Mouse (Mus musculus): Measurements from ENCODE around the gene Ace3.

Gene Ace3

DNA sequence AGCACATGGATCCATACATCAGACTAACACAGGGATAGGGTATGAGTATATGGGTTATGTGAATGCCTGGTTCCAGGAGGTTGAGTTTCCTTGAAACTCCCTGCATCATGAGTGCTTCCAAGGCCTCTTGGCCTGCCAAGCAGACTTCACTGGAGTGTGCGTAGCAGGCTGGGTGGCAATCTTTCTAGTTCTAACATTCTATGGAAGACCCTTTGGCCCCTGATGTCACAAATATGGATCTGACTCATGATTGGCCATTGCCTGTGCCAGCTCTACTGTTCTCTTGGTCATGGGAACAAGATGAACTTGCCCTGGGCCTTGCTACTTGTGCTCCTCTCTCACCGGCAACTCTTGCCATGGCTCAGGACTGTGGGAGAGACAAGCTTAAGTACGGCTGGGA, at the start of gene Ace3:
Ace3 (plus strand) TSS at position 301 of the 400 bp plus-strand sequence.
- no peak for DNase-seq

DNA sequence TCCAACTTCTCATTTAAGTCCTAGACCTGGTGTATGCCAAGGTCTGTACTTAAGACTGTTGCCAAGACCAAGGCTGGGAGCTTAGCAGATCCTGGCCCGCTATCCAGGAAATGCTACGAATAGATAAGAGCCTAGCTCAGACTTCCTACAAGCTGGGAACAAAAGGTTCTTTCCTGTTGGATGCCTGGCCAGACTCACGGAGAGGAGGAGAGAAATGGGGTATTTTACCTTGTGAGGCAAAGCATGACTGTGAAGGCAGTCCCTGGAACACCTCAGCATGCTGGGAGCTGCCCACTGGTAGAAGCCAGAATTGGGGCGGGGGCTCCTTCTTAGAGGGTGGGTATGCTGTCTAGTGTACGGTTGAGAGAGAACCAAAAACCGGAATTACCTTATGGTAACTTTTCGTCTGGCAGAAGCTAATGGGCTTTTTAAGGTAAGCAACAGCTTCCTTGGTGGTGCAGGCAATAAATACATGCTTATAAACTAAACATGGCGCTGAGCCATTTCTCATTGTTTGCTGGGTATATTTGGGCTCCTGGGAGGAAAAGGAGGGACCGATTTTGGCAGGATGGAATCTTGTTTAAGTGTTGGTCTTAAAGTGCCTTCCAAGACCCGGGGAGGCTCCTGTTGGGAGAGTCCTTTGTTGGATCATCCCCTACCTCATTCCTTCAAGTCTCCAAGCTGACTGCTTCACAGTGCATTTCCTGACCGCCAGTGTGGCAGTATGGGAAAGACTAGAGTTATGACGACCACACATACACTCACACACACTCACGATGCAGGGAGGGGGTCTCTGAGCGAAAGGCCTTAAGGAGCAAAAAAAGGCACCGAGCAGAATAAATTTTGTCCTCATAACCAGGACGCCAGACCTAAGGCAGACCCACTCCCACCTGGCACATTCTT, 49.5 kb upstream of the Ace3 start:
- peak; percentile 52 for DNase-seq

DNA sequence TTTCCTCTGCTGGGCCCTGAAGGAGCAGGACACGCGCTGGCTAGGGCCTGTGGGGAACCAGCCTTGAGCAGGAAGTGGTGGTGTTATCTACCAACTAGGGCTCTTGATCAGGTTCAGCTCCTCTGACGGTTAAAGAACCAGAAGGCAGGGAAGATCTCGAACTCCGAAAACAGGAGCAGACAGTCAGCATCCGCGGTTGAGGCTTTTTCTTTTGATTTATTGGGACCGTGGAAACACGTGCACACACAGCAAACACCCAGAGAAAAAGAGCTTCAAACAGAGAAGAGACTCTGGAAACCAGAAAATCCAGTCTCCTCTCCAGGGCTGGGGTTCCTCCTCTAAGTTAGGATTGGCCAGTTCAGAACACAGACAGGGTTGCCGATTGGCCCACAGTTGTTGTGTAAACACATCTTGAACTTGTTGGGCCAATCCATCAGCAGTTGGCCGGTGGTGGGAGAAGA, 47.8 kb upstream of the Ace3 start:
- no peak for DNase-seq

DNA sequence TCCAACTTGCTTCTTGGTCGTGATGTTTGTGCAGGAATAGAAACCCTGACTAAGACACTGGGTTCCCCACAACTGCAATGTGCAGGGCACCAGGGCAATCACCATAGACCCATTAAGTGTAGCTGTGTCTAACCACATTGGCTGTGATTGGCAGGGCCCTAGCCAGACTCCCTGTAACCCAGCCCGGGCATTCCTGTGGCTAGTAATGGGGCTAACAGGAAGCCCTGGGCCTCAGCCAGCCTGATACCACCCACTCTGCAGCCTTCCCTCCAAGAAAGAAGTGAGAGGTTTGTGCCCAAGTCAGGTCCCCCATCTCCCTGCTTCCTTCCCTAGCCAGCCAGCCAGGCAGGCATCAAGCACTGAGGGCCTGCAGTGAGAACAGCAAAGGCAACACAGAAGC, 46.2 kb upstream of the Ace3 start:
- DNase-seq: no peak

DNA sequence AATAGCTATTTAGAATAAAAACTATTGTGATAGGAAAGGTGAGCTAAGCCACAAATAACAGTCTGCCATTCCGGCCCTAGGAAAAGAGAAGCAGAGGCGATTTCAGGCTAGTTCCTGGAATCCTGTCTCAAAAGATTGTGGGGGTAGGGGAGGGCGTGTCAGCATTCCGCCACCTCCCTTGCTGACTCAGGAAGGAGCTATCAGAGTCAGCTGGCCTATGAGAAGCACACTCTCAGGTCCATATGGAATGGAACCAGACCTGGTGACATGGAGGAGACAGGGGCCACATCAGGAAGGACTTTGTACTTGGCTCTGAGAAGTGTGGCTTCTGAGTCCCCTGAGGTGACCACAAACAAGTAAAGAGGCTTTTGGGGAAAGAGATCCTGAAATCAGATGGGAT, 44.0 kb upstream of the Ace3 start:
- no peak for DNase-seq

DNA sequence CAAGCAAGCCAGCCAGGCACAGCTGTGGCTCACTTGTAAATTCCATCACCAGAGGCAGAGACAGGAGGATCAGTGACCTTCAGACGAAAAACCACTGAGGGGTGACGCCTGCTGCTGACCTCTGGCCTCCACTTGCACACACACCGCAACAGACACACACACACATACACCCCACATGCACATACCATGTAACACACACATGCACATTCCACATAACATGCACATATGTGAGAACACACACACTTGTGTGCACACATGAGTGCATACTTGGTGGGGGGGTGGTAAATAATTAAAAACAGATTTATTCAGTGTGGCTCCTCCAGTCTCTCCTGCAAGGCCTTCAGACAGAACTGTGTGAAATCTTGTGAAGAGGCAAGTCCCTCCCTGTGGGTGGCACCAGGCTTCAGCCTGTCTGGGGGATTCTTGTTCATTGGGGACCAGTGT, 42.9 kb upstream of the Ace3 start:
- peak; percentile 71 for DNase-seq

DNA sequence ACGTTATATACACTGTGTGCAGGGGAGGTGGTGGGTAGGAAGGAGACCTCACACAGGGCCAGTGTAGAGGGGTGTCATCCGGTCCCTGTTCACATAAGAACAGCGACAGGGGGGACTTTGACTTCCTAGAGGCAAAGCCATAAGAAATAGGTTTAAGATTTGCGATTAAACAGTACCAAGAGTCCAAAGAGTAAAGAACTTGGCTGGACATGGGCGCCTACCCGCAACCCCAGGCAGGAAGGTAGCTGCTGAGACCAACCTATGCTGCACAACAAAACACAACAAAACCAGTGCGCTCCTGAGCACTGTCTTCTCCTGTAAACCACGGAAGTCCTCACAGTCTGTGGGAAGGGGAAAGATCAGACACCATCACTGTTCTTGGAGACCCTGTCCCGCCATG, 42.4 kb upstream of the Ace3 start:
- DNase-seq: peak; percentile 56

DNA sequence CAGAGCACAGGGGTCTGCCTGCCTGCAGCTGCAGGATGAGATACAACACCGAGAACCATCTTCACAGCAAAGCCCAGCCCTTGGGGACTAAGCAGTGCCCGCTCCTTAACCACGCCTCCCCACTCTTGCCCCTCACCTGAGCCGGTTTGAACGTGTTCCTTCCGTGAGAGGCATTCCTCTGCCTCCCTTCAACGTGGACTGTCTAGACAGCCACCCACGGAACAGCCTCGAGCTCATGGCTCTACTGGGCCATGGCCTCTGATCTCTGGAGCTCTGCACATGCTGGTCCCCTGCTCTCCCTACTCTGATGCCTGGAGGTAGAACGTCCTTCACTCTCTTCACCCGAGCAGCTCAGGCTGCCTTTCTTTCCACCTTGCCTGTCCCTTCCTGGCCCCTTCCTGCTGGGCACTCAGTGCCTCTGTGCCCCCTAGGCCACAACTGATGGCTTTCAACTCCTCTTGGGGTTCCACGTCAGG, 41.5 kb upstream of the Ace3 start, which contains the start of gene Cyb561:
Cyb561 (minus strand) TSS at position 426 of the 476 bp plus-strand sequence.
- DNase-seq: no peak

DNA sequence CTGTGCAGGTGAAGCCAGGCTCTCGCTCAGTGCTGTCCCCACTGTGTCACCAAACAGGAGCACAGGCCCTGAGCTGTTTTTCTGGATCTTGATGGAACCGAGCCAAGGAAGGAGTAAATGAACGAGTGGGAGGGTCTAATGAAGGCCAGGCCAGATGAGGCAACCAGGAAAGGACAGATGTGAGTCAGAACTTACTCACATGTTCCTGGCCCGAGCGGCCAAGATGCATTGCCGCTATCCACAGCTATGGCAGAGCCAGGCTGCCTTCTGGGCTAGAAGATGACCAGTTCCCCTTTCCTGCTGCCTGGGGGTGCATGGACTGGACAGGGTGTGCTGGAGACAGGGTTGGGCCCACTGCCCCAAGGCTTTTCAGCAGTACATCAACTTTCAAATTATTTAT, 41.1 kb upstream of the Ace3 start:
- no peak for DNase-seq

DNA sequence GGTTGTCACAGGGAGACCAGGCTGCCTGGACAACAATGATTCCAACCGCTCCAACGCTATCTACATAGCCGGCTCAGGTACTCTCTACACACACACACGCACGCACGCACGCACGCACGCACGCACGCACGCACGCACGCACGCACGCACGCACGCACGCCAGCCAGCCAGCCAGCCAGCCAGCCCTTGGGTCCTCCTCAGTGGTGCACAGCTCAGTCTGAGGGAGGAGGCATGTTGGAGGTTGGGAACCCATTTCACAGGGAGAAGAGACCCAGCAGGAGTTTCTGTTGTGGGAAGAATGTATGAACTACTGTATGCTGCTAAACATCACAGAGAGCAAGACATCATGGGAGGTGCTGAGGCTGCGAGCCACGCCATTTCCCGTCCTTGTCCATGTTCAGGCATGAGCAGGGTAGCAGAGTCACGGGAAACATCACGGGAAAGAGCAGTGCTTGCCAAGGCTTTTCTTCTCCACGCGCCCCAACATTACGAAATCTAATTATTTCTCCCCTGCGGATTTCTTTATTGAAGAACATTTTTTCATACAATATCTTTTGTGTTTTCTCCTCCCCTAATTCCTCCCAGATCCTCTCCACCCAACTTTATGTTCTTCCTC, 38.6 kb upstream of the Ace3 start:
- DNase-seq: no peak

DNA sequence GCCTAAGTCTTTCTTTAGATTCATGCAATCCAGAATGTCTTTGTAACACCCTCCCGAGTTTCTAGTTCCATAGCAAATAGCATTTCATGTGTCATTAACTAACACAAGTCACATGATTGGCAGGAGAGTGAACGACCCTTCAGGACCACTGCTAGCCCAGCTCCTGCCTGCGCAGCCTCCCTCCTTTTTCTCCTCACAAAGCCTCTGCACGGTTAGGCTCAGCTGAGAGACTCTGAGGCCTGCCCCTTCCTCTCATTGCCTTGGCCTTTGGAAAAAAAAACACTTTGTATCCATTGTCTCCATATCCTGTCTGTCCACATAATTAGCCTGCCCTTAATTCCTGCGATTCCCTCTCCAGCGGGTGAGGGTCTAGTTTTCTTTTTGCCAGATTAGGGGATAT, 37.0 kb upstream of the Ace3 start:
- no peak for DNase-seq

DNA sequence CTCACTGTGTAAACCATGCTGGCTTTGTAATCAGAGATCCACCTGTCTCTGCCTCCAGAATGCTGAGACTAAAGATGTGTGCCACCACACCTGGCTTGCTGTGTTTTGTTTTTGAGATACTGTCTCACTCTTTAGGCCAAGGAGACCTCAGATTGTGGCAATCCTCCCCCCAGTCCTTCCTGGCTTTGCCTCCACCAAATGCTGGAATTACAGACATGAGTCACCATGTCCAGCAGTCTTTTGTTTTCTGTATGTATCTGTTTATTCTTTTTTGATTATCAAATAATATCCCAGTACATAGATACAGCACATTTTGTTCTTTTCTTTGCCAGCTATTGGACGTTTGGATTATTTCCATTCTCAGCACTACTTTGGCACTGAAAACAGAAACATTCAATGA, 35.9 kb upstream of the Ace3 start:
- no peak for DNase-seq

DNA sequence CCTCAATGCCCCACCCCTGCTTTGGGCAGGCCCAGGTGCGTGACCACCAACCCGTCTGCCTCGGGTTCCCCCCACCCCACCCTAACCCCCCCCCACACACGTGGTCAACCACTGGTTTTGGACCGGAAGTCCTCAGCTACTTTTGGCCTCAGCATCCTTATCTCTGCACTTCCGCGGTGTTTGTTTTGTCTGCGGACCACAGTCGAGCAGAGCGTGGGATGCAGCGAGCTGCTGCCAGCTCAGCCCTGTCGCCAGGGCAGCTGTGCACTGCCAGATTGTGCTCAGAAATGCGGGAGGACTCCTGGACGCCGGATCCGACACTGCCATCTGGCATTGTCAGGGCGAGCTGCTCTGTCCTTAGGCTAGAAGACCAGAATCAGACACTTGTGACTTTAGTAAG, 35.1 kb upstream of the Ace3 start:
- no peak for DNase-seq

DNA sequence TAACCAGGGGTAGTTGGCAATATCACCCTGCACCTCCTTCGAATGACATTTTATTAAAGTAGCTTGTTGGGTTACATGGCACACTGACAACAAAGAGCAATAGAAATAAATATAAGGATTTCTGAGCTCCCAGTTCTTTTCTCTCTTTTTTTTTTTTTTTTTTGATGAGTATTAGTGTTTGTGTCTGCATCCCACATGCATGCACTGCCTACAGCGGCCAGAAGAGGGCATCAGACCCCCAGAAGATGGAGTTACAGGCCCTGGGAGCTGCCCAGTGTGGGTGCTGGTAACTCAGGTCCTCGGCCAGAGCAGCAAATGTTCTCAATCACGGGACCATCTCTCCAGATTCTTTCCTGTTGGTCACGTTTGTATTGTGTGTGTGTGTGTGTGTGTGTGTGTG, 29.8 kb upstream of the Ace3 start:
- no peak for DNase-seq

DNA sequence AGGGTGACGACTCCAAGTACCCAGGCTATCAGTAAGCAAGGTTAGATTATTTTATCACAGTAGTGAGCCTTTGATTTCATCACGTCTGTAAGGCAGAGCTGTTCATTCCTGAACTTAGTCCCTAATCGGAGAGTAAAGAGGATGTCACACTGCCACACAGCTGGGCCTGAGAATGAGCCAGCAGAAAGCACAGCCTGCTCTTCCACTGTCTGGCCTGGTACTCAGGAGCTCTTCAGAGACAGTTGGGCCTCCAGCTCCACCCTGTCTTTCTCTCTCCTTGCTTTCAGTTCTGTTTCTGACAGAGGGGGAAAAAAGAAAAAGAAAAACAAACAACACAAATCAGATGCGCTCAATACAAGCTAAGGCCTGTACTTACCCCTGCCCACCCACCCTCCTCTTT, 28.2 kb upstream of the Ace3 start:
- DNase-seq: no peak

DNA sequence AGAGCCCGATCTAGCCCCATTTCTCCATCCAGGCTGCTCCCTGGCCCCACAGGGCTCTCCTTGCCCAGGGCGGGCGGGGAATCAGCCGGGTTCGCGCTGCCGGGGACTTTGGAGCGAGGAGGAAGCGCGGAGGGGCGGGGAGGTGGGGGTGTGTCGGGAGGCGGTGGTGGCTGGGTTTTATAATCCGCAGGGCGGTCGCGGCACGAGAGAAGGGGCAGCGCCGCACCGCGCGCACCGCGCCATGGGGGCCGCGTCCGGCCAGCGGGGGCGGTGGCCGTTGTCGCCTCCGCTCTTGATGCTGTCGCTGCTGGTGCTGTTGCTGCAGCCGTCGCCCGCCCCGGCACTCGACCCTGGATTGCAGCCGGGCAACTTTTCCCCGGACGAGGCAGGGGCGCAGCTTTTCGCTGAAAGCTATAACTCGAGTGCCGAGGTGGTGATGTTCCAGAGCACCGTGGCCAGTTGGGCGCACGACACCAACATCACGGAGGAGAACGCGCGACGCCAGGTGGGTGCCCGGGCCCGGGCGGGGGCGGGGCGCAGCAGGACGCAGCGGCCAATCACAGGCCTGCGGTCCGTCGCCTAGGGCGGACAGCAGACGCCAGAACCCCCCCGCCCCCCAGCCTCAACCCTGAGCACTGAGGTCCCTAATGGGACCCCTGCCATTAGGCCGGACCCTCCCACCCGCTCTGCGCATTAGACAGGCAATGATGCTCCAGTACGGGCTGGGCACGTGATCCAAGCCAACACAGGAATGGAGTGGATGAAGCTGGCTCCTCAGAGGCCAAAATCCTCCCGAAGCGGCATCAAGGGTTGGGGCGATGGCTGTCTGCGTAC, 26.5 kb upstream of the Ace3 start, which contains the start of gene Ace:
Ace (plus strand) TSS at position 205 of the 834 bp plus-strand sequence.
- peak; percentile 30 for DNase-seq

DNA sequence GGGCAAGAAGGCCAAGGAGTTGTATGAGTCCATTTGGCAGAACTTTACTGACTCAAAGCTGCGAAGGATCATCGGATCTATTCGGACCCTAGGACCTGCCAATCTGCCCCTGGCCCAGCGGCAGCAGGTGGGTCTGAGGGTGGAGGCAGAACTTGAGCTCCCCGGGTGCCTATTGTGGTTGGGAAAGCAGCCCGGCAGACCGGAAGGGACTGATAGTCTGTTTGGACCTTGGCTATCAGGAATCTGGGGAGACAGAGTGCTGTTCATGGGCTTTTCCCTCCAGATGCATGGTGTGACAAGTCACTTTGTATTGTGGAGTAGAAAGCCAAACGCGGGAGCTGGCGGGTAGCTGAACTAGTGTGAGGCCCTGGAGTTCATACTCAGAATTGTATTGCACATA, 25.5 kb upstream of the Ace3 start:
- DNase-seq: no peak

DNA sequence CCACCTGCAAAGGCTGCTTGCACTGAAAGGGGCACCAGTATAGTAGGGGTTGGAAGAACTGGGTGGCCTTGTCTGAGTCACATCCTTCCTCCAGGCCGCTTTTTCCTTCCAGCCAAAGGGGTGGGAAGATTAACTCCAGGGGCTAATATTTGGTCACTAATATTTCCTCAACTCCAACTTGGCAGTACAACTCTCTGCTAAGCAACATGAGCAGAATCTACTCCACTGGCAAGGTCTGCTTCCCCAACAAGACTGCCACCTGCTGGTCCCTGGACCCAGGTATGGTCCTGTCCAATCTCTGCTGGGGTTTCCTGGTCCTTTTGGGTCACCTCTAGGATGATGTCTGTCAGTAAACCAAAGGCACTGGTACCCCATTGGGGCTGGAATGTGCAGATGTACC, 25.0 kb upstream of the Ace3 start:
- peak; percentile 45 for DNase-seq

DNA sequence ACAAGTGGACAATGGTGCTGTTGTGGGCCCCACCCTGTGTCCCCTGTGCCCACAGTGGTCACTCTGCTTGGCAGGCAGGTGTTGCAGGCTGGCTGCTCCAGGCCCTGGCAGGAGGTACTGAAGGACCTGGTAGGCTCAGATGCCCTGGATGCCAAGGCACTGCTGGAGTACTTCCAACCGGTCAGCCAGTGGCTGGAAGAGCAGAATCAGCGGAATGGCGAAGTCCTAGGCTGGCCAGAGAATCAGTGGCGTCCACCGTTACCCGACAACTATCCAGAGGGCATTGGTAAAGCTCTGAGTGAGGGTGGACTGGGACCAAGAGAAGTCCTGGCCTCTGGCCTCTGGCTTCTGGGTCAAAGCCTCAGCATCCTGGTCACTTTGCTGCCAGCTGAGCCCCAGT, 19.9 kb upstream of the Ace3 start:
- DNase-seq: peak; percentile 74

DNA sequence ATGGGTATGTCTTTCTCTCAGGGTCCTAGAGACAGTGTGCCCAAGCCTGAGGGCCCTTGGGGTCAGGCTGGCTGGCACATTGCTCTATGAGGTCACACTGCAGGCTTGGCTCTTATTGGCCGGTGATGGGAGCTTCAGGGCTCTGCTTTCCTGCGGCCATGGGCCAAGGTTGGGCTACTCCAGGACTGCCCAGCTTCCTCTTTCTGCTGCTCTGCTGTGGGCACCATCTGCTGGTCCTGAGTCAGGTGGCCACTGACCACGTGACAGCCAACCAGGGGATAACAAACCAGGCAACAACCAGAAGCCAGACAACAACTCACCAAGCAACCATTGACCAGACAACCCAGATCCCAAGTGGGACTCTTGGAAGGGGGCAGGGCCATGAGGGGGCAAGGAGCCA, 19.4 kb upstream of the Ace3 start:
- DNase-seq: peak; percentile 43

DNA sequence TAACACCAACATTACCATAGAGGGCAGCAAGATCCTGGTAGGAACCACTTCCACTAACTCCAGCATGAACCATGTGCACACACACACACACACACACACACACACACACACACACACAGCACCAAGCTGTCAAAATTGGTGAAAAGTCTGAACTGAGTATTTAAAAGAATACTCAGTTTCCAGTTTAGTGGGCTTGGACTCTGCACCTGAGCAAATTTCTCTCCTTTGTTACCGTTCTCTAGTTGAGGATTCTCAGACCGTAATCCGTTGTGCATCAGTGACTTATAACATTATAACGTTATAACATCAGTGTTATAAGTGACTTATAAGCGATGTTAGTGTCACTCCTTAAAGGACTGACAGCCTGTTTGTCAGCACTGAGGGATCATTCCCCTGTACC, 18.8 kb upstream of the Ace3 start:
- no peak for DNase-seq

DNA sequence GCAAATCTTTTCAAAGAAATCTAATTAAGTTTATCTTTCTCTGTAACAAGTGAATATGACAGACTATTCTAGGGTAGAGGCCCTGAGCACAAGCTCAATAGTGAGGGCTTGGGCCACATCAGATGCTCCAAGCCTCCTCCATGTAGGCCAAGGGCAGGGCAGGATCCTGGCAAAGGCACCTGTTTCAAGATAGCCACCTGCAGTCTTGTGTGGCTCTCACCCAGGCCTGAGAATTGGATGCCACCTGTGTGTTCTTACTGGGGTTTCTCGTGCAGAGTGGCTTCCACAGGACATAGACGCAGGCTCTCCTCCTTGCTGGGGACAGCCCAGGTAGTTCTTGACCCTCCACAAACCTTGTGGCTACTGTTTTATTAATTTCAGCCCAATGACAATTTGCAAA, 16.2 kb upstream of the Ace3 start:
- no peak for DNase-seq

DNA sequence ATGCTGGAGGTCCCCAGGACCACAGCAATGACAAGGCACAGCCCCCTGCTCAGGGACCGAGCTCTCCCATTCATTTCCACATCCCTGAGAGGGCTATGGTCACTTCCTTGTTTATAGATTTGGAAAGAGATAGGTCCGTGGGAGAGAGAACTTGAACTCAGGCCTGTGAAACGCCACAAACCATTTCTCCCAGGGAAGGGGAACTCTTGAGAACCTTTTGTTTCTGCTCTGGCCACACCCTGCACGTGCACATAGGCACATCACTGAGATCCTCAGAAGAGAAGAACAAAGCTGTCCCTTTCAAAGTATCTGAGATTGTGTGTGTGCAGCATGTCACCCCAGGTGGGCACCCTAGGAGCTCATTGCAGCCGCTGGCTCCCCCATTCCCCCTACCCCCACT, 15.8 kb upstream of the Ace3 start:
- DNase-seq: no peak

All from kidney, adult 11 months (tissue).